Mouse (Mus musculus): ENCODE data around the gene Ccn2. TPM values are rescaled to one million over a fixed set of nuclear protein-coding genes. Genes with fewer than 3 reads are reported as not detected.
"Not testable (repeated sequence)": the region's sequence is repeated elsewhere in the genome, so short reads cannot be mapped to it uniquely, and the experiment has no call there.

Ccn2 gene
- polyA plus RNA-seq, 1 experiment from 2014 or later, result 3.0 TPM

DNA sequence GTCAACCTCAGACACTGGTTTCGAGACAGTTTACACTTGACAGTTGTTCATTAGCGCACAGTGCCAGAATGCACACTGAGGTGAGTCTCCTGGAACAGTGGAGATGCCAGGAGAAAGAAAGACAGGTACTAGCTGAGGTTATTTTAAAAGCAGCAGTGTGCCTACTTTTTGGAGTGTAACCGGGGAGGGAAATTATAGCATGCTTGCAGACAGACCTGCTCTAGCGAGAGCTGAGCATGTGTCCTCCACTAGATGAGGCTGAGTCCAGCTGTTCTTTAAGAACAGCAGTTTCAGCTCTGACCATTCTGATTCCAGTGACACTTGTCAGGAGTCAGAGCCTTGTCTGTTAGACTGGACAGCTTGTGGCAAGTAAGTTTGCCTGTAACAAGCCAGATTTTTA, 2.5 kb downstream of the Ccn2 start:
- ATAC-seq, result no peak
- 73% methylated on average over 4 of the region's 4 CpGs for WGBS

DNA sequence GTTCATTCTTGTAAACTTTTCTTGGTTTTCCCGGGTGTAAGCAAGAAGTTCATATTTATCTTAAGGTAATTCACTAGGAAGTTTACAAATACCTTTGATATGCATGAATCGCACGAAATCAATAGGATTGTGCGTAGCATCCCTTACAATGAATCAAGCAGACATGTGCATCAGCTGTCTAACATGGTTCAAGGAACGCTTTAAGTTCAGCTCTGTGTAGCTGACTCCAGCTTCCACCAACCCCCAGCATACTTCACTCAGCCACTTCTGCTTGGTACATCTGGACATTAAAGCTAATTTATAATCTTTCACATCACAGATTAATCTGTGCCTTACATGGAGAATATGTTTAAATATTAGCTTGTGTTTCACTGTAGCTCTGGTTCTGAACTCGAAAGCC, 3.5 kb downstream of the Ccn2 start:
- Histone ChIP-seq H3K27ac (ENCODE audit: low read length) (no peak overlapping the region), H3K4me2 (ENCODE audit: low read length) (no peak overlapping the region), H3K36me3 (ENCODE audit: control insufficient read depth, insufficient read depth) (no peaks in the 10 kb centered on the region), H3K9ac (replicated peaks; ENCODE audit: low read depth, low read length) (no peak overlapping the region), H3K27me3 (replicated peaks; ENCODE audit: control insufficient read depth, insufficient read depth, low read length) (peaks cover 4% of the 10 kb centered on the region; the same call in 1 of the 2 replicates), H3K9me3 (ENCODE audit: control insufficient read depth, low read length) (no peaks in the 10 kb centered on the region), H3K4me1 (replicated peaks; ENCODE audit: control insufficient read depth, insufficient read depth, low read length) (peaks cover 15% of the 10 kb centered on the region), H3K4me3 (replicated peaks; ENCODE audit: low read length) (no peak overlapping the region)
- ATAC-seq, result no peak
- 93% methylated on average over 6 of the region's 6 CpGs for WGBS

More for the DNA sequence above, 2.5 kb downstream of the Ccn2 start:
- Histone ChIP-seq H3K4me2 (ENCODE audit: low read length) (no peak overlapping the region), H3K4me3 (replicated peaks; ENCODE audit: low read length) (no peak overlapping the region), H3K4me1 (replicated peaks; ENCODE audit: control insufficient read depth, insufficient read depth, low read length) (peaks cover 15% of the 10 kb centered on the region), H3K36me3 (ENCODE audit: control insufficient read depth, insufficient read depth) (no peaks in the 10 kb centered on the region), H3K27ac (ENCODE audit: low read length) (no peak overlapping the region), H3K9me3 (ENCODE audit: control insufficient read depth, low read length) (no peaks in the 10 kb centered on the region), H3K9ac (replicated peaks; ENCODE audit: low read depth, low read length) (no peak overlapping the region), H3K27me3 (replicated peaks; ENCODE audit: control insufficient read depth, insufficient read depth, low read length) (peaks cover 4% of the 10 kb centered on the region; the same call in 1 of the 2 replicates)

DNA sequence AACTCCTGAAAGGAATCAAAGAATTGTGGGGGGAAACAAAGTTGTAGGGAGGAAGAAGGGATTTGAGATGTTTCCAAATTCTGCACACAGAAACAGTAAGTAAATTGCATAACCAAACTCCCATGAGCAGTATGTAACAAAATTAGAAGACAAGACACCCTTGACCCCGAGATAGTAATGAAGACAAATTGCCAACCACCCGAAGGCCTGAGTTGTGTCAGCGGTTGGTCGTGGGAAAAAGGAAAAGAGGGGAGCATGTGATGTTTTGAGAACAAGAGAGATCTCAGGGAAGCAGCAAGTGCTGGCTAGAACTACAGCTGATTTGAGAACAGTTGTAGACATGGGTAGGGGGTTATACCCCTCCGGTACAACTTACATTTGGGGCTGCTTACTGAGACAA, 4.6 kb downstream of the Ccn2 start:
- Histone ChIP-seq H3K4me2 (ENCODE audit: low read length) (no peak overlapping the region), H3K4me1 (replicated peaks; ENCODE audit: control insufficient read depth, insufficient read depth, low read length) (peaks cover 15% of the 10 kb centered on the region), H3K36me3 (ENCODE audit: control insufficient read depth, insufficient read depth) (no peaks in the 10 kb centered on the region), H3K9ac (replicated peaks; ENCODE audit: low read depth, low read length) (no peak overlapping the region), H3K4me3 (replicated peaks; ENCODE audit: low read length) (no peak overlapping the region), H3K27ac (ENCODE audit: low read length) (no peak overlapping the region), H3K27me3 (replicated peaks; ENCODE audit: control insufficient read depth, insufficient read depth, low read length) (peaks cover under 1% of the 10 kb centered on the region; the same call in 1 of the 2 replicates), H3K9me3 (ENCODE audit: control insufficient read depth, low read length) (no peaks in the 10 kb centered on the region)
- WGBS, result 87% methylated on average over 5 of the region's 5 CpGs
- no peak for ATAC-seq

DNA sequence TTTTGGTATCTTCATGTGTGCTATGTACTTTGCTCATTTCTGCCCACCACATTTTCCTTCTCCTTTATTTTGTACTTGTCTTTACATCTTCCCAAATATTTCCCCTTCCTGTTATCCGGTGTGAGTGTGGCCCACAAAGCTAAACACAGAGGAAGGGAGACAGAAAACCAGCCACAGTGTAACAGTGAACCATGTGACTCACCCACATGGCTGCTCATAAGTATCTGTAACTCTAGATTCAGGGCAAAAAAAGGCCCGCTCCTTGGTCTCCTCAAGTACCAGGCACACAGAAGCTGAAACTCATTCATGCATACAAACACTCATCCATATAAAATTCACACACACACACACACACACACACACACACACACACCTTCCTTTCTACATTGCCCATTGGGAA, 7.8 kb downstream of the Ccn2 start:
- Histone ChIP-seq H3K9ac (replicated peaks; ENCODE audit: low read depth, low read length) (no peak overlapping the region), H3K36me3 (ENCODE audit: control insufficient read depth, insufficient read depth) (no peaks in the 10 kb centered on the region), H3K4me2 (ENCODE audit: low read length) (no peak overlapping the region), H3K4me3 (replicated peaks; ENCODE audit: low read length) (no peak overlapping the region), H3K9me3 (ENCODE audit: control insufficient read depth, low read length) (no peaks in the 10 kb centered on the region), H3K4me1 (replicated peaks; ENCODE audit: control insufficient read depth, insufficient read depth, low read length) (no peaks in the 10 kb centered on the region), H3K27ac (ENCODE audit: low read length) (no peak overlapping the region), H3K27me3 (replicated peaks; ENCODE audit: control insufficient read depth, insufficient read depth, low read length) (no peaks in the 10 kb centered on the region)
- ATAC-seq, result no peak
- 91% methylated on average over 2 of the region's 2 CpGs for WGBS

DNA sequence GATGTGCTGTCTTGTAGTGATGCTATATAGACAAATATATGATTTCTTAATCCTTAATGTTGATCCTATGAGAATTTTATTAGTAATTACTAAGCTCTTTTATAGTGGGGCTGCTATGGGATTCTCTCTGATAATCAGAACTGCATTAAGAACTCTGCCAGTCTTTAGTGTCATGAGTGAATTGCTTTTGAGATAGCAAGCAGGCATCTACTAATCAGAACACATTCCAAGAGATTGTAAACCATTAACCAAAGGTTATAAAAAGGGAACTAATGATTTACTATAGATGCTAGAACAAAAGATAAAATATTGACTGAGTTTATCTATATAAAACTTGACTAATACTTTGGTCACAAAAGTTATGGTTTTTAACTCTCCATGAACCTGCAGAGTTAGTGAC, 8.5 kb downstream of the Ccn2 start:
- no peak overlapping the region for H3K4me3 ChIP-seq (replicated peaks; ENCODE audit: low read length)
- no peaks in the 10 kb centered on the region for H3K9me3 ChIP-seq (ENCODE audit: control insufficient read depth, low read length)
- H3K27me3 ChIP-seq (replicated peaks; ENCODE audit: control insufficient read depth, insufficient read depth, low read length), result no peaks in the 10 kb centered on the region
- H3K4me2 ChIP-seq (ENCODE audit: low read length), result no peak overlapping the region
- H3K36me3 ChIP-seq (ENCODE audit: control insufficient read depth, insufficient read depth), result no peaks in the 10 kb centered on the region
- ATAC-seq, result no peak
- H3K4me1 ChIP-seq (replicated peaks; ENCODE audit: control insufficient read depth, insufficient read depth, low read length), result no peaks in the 10 kb centered on the region
- no peak overlapping the region for H3K9ac ChIP-seq (replicated peaks; ENCODE audit: low read depth, low read length)
- H3K27ac ChIP-seq (ENCODE audit: low read length), result no peak overlapping the region

DNA sequence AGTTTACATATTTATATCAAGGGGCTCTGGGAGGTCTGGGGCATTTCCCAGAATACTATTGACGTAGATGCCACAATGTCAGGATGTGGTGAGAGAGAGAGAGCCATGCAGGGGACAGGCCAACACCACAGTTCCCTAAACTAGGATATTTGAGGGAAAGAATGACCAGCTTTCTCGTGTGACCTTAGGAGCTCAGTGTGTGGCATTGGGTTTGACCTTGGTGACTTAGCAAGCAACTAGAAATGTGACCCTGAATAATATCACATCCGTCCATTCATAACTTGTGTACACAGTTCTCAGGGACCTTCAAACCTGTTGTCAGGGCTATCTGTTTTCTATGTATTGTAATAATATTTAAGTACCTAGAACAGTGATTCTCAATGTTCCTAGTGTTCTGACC, 13.9 kb downstream of the Ccn2 start:
- 91% methylated on average over 3 of the region's 3 CpGs for WGBS
- H3K36me3 ChIP-seq (ENCODE audit: control insufficient read depth, insufficient read depth), result no peaks in the 10 kb centered on the region
- H3K4me1 ChIP-seq (replicated peaks; ENCODE audit: control insufficient read depth, insufficient read depth, low read length), result no peaks in the 10 kb centered on the region
- no peak overlapping the region for H3K4me3 ChIP-seq (replicated peaks; ENCODE audit: low read length)
- no peaks in the 10 kb centered on the region for H3K9me3 ChIP-seq (ENCODE audit: control insufficient read depth, low read length)
- no peak for ATAC-seq
- no peak overlapping the region for H3K4me2 ChIP-seq (ENCODE audit: low read length)
- H3K27ac ChIP-seq (ENCODE audit: low read length), result no peak overlapping the region
- H3K9ac ChIP-seq (replicated peaks; ENCODE audit: low read depth, low read length), result no peak overlapping the region
- no peaks in the 10 kb centered on the region for H3K27me3 ChIP-seq (replicated peaks; ENCODE audit: control insufficient read depth, insufficient read depth, low read length)

DNA sequence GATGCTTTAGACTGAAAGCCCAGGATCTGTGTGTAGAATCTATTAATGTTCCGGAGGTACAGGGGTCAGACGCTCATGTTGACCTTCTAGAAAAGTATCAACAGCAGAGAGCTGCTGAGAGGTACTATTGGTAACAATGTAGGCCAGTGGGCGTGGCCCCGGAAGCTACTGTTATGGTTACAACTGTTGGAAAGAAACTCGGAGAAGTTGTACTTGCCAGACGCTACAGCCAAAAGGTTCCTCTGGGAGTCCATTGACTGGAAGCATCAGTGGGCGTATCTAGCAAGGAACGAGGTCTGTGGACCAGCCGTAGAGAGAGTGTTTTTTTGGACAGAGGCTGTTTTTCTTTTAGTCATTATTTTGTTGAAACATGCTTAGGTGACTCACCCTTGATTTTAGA, 14.5 kb downstream of the Ccn2 start:
- H3K9ac ChIP-seq (replicated peaks; ENCODE audit: low read depth, low read length), result no peak overlapping the region
- H3K4me2 ChIP-seq (ENCODE audit: low read length), result no peak overlapping the region
- H3K4me1 ChIP-seq (replicated peaks; ENCODE audit: control insufficient read depth, insufficient read depth, low read length), result no peaks in the 10 kb centered on the region
- H3K27me3 ChIP-seq (replicated peaks; ENCODE audit: control insufficient read depth, insufficient read depth, low read length), result no peaks in the 10 kb centered on the region
- H3K4me3 ChIP-seq (replicated peaks; ENCODE audit: low read length), result no peak overlapping the region
- H3K9me3 ChIP-seq (ENCODE audit: control insufficient read depth, low read length), result no peaks in the 10 kb centered on the region
- H3K36me3 ChIP-seq (ENCODE audit: control insufficient read depth, insufficient read depth), result no peaks in the 10 kb centered on the region
- no peak overlapping the region for H3K27ac ChIP-seq (ENCODE audit: low read length)
- no peak for ATAC-seq
- 91% methylated on average over 9 of the region's 9 CpGs for WGBS

DNA sequence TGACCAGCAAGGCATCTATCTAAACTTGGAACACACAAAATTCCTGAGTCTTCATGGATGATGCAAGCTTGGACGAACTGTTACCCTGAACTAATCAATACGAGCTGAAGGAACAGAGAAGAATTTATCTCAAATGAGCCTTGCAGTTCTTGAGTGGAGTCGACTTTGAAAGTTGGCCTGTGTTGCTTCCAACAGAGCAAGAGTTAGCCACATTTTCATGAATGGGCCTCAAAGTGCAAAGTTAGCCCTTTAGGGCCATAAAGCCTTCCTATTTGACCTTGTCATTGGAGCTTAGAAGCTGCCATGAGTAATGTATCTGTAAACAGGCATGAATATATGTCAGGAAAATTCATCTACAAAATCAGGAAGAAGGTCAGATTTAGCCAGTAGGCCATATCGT, 19.5 kb downstream of the Ccn2 start:
- Histone ChIP-seq H3K27ac (ENCODE audit: low read length) (no peak overlapping the region), H3K4me3 (replicated peaks; ENCODE audit: low read length) (no peak overlapping the region), H3K9me3 (ENCODE audit: control insufficient read depth, low read length) (0 out of 2 replicates have a peak, but pooled peaks cover 2% of the 10 kb centered on the region), H3K27me3 (replicated peaks; ENCODE audit: control insufficient read depth, insufficient read depth, low read length) (no peaks in the 10 kb centered on the region), H3K9ac (replicated peaks; ENCODE audit: low read depth, low read length) (no peak overlapping the region), H3K4me2 (ENCODE audit: low read length) (no peak overlapping the region), H3K4me1 (replicated peaks; ENCODE audit: control insufficient read depth, insufficient read depth, low read length) (no peaks in the 10 kb centered on the region), H3K36me3 (ENCODE audit: control insufficient read depth, insufficient read depth) (no peaks in the 10 kb centered on the region)
- 92% methylated on average over 4 of the region's 4 CpGs for WGBS
- no peak for ATAC-seq

DNA sequence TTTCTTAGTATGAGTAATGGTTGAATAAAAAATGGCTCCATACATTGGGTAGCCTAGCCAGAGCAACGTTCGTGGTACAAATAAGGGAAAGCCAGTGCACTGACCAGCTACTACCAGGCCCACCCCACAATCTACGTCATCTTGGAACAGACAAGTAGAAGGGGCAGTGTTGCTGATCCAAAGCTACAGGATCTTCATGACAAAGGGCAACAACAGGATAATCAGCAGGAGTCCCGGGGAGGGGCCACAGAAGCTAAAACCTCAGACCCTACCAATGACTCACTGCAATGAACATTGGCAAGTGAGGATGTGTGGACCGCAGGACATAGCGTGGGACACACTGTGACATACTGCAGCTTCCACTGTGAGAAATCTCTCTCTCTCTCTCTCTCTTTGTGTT, 20.6 kb downstream of the Ccn2 start:
- Histone ChIP-seq H3K4me2 (ENCODE audit: low read length) (no peak overlapping the region), H3K27me3 (replicated peaks; ENCODE audit: control insufficient read depth, insufficient read depth, low read length) (no peaks in the 10 kb centered on the region), H3K27ac (ENCODE audit: low read length) (no peak overlapping the region), H3K4me3 (replicated peaks; ENCODE audit: low read length) (no peak overlapping the region), H3K9me3 (ENCODE audit: control insufficient read depth, low read length) (0 out of 2 replicates have a peak, but pooled peaks cover 2% of the 10 kb centered on the region), H3K9ac (replicated peaks; ENCODE audit: low read depth, low read length) (no peak overlapping the region), H3K4me1 (replicated peaks; ENCODE audit: control insufficient read depth, insufficient read depth, low read length) (no peaks in the 10 kb centered on the region), H3K36me3 (ENCODE audit: control insufficient read depth, insufficient read depth) (no peaks in the 10 kb centered on the region)
- no peak for ATAC-seq
- 86% methylated on average over 6 of the region's 6 CpGs for WGBS

DNA sequence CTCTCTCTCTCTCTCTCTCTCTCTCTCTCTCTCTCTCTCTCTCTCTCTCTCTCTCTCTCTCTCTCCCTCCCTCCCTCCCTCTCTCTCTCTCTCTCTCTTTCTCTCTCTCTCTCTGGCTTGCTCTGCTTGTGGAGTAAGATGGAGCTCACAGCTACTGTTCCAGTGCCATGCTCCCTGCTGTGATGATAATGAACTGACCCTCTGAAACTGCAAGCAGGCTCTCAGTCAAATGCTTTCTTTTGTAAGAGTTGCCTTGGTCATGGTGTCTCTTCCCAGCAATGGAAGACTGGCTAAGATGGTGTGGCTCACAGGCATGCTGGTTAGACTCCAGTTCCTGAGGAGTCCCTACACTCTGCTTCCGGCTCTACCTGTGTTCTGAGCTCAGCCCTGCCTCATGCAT, 21.3 kb downstream of the Ccn2 start:
- H3K4me3 ChIP-seq (replicated peaks; ENCODE audit: low read length); H3K27ac ChIP-seq (ENCODE audit: low read length); H3K36me3 ChIP-seq (ENCODE audit: control insufficient read depth, insufficient read depth); H3K4me2 ChIP-seq (ENCODE audit: low read length); H3K27me3 ChIP-seq (replicated peaks; ENCODE audit: control insufficient read depth, insufficient read depth, low read length); H3K9ac ChIP-seq (replicated peaks; ENCODE audit: low read depth, low read length); H3K4me1 ChIP-seq (replicated peaks; ENCODE audit: control insufficient read depth, insufficient read depth, low read length); ATAC-seq; H3K9me3 ChIP-seq (ENCODE audit: control insufficient read depth, low read length): not testable (repeated sequence)
- 97% methylated on average over 1 of the region's 1 CpGs for WGBS
